Mouse (Mus musculus) ES-CJ7 (cell line): ENCODE results near the gene Olfr350.

Experiments
- DNase-seq: peaks from one replicate; pipeline ENCODE4 v3.0.0; 2011; ENCODE audit warnings: low read depth, low spot score

Gene Olfr350

GRCm38 (mm10) chr2:36846010-36846409 is at the start of gene Olfr350:
Gene Olfr350, plus strand, starts transcription at chr2:36846310.
- no peak for DNase-seq

- no peak for DNase-seq
Observed at GRCm38 (mm10) chr2:36816932-36817331, 29.2 kb upstream of the Olfr350 start, which contains the start of gene Olfr3. Gene Olfr3, minus strand, starts transcription at chr2:36817032.

- DNase-seq = no peak
Observed at GRCm38 (mm10) chr2:36862560-36862959, 16.4 kb downstream of the Olfr350 start, which contains the start of gene Olfr351. Gene Olfr351, minus strand, starts transcription at chr2:36862660.

- DNase-seq = no peak
Observed at GRCm38 (mm10) chr2:36868160-36868559, 22.1 kb downstream of the Olfr350 start, which contains the start of gene Olfr352. Gene Olfr352, plus strand, starts transcription at chr2:36868460.

GRCm38 (mm10) chr2:36892836-36893235 is 46.7 kb downstream of the Olfr350 start, which contains the start of gene Olfr353:
Gene Olfr353, minus strand, starts transcription at chr2:36892936.
- DNase-seq = no peak

GRCm38 (mm10) chr2:36897114-36897513 is 51.0 kb downstream of the Olfr350 start:
- DNase-seq = no peak
